Mouse (Mus musculus) left cerebral cortex, adult 8-10 months (tissue): Measurements from ENCODE around the gene Pecam1. TPM values are rescaled to one million over a fixed set of nuclear protein-coding genes. Genes with fewer than 3 reads are reported as not detected.

Experiments used
- DNase-seq, 2 experiments: peaks; one replicate each; pipeline ENCODE4 v3.0.0; 2022; ENCODE audit warnings: low spot score in 2 of 2
- total RNA-seq, 4 experiments: library from RNA; stranded (reverse); gene quantifications; 2 replicates each; pipeline ENCODE4 v1.2.4; 2022

Gene Pecam1
- total RNA-seq, 4 experiments from 2014 or later, result 17.3 to 20.2 (median 17.7) TPM

DNA sequence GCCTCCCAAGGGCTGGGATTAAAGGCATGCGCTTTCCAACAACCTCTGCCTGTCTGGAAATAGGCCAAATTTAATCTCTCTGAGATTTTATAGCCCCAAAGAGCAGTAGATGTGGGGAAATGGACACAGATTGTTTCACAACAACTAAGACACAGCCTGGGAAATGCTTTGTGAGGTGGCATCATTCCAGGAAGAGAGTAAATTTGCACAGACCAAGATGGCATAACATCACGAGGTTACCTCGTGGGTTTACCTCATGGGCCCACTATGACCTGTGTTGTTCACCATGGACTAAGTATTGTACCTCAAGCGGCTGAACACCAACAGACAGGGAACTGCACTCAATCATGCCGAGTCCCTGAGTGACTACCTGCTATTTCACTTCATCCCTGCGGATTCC, 52.1 kb downstream of the Pecam1 start:
- no peak for DNase-seq

DNA sequence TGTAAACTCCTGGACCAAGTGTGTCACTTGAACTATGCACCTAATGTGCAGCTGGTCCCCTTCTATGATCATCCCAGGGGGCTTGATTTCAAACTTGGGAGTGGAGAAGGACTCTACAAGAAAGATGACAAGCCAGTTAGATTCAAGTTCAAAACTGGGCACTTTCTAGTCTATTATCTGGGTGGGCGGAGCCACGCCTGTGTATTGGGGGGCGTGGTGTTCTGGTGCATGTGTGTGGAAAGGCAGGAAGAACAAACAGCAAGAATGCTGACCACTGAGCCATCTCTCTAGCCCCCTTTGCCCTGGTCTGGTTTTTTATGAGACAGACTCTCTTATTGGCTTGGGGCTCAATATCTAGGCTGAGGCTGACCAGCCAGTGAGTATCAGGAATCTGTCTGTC, 54.5 kb downstream of the Pecam1 start:
- DNase-seq, result no peak

DNA sequence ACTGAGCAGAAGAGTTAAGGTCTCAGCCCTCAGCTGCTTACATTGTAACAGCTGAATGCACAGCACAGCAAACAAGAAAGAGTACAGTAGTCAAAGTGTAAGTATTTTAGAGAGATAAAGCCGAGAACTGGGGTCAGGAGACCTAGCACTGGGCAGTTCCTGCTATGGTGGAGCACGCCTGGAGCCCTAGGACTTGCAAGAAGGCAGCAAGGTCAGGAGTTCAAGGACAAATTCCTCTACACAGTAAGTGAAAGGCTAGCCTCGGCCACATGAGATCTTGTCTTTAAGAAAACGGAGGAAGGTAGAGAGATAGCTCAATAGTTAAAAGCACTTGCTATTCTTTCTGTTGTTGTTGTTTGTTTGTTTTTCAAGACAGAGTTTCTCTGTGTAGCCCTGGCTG, 57.5 kb downstream of the Pecam1 start:
- no peak for DNase-seq

DNA sequence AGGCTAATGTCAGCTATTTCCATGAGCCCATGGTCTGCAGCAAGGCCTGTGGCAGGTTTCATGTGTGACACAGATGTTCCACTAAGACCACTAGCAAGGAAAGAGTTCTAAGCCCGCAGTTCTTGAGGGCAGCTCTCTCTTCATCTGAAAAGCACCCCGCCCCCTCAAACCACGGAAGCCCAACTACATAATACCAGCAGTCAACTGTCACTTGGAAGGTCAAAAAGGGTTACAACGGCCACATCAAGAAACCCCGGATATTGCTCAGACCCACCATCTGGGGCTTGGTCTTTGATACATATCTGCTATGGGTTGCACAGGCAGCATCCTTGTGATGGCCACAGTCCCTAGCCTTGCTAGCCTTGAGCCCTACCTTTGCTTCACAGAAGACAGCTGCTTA, 62.1 kb downstream of the Pecam1 start:
- DNase-seq, result no peak

DNA sequence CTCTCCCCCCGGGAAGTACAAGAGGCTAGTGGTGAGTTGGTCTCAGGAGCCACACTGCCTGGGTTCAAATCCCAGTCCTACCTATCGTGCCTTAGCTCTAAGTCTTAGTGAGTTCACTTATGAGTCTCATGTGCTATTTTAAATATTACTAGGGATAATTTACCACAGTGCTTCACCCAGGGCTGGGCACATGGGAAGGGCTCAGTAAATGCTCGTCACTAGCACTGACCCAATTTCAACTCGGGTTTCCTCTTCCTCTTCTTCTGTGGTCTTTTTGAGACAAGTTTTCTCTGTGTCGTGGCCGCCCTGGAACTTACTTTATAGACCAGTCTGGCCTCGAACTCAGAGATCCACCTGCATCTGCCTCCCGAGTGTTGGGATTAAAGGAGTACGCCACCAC, 63.1 kb downstream of the Pecam1 start:
- no peak for DNase-seq

DNA sequence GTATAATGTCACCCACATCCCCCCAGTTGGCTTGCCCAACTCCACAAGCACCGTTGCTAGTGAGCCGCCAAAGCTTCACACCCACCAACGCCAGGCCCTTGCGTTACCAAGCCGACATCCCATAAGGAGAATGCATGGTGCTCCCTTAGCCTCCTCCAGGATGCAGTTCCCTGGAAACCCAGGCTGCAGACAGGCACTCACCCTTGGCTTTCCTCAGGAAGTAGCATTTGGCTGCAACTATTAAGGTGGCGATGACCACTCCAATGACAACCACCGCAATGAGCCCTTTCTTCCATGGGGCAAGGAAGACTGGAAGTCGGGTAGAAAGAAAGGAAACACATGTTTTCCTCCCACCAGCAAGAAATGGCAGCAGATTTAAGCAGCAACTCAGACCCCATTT, 66.4 kb downstream of the Pecam1 start:
- no peak for DNase-seq

DNA sequence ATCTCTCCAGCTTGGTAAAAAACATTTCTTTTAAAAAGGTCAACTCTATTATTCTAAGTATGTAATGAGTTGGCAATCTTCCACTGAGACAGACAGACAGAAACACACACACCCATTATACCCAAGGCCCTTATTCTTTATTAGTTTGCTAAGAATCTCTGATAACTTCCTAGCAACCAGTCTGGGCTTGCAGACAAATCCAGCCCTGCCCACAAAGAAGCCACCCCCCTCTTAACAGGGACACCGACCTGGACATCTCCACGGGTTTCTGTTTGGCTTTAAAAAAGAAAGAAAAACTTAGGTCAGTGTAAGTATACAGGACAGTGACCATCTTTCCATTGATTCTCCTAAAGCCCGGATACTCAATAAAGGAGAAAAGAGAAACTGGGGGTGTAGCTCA, 67.1 kb downstream of the Pecam1 start:
- DNase-seq, result no peak

DNA sequence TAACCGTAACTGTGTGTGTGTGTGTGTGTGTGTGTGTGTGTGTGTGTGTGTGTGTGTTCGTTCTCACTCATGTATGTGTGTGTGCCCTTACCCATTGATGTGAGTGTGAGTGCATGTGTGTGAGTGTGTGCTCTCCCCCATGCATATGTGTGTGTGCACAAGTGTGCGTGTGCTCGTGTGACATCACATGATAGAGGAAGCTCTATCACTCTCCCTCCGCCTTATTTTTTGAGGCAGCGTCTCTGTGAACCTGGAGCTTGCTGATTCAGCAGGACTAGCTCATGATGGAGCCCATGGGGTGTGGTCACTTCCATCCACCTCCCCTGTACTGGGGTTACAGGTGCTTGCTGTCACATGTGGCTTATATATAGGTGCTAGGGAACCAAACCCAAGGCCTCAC, 69.3 kb downstream of the Pecam1 start:
- DNase-seq, result no peak

DNA sequence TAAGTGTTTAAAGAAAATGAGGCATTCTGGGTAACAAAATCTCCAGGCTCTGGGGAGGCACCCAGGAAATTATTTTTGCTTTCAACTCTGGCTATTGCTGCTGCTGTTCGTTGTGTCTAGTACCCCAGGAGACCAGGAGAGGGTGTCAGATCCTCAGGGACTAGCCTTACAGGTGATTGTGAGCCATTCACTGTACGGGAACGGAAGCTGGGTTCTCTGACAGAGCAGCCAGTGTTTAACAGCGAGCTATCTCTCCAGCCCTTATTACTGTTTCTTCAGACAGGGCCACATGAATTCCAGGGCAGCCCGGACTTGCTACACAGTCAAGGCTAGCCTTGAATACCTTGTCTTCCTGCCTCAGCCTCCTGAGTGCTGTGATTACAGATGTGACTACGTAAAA, 70.6 kb downstream of the Pecam1 start:
- no peak for DNase-seq

DNA sequence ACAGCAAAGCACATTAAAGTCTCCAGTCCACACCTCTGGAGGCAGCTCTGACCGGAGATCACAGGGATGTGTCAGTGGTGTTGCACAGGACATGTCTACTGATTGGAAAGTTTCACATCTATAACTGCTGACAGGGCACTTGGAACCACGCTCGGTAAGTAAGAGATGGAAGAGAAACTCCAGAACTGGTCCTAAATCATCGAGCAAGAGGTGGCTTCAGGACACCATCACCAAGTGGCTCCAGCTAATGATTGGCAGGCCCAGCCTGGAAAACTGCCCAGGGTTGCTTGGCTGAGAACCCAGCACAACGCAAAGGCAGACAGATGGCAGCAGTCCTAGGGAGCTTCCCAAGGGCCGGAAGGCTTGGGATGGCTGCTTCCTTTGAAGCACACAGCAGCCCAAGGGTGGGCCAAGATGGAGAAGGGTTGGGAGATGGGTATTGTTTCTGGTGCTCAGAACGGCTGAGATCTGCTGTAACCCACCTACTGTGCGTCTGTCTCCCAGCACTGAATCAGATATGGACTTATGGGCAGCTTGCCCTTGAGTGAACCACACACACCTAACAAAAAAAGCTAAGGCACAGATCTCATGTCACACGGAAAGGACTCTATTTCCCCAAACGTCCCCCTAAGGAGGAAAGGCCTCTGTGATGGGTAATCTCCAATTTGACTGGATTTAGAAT, 72.4 kb downstream of the Pecam1 start:
- peak; percentile 48 to 58 for DNase-seq

DNA sequence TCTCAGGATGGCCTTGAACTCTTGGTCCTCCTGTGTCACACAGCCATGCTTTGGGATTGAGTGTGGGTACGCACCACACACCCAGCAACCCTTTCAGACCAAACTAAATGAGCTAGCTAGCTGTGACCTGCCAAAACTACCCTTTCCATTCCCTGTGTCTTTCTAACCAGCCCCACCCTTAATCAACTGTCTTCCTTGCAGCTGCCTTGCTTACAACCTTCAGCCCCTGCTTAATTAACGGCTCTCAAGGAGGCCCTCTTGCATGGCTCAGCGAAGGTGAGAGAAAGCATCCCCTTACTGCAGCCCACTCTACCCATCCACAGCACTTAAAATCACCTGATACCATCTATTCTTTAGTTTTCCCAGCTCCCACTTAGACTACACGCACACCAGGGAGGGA, 73.1 kb downstream of the Pecam1 start:
- DNase-seq, result no peak

DNA sequence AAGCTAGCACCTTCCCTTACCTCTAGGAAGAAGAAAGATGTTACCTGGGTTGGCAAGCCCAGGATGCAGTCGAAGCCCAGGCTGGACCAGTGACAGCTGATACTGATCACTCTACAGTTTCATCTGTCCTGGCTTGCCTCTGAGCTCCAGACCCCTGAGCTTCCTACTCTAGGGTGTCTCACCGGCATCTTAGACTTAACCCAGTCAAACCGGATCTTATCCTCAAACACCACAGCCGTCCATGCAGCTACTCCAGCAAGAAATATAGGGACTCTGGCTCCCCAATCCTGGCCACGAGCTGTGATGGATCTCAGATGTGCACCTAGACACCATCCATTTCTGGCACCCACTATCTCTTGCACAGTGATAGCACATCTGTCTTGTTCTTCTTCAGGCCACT, 74.6 kb downstream of the Pecam1 start:
- no peak for DNase-seq

DNA sequence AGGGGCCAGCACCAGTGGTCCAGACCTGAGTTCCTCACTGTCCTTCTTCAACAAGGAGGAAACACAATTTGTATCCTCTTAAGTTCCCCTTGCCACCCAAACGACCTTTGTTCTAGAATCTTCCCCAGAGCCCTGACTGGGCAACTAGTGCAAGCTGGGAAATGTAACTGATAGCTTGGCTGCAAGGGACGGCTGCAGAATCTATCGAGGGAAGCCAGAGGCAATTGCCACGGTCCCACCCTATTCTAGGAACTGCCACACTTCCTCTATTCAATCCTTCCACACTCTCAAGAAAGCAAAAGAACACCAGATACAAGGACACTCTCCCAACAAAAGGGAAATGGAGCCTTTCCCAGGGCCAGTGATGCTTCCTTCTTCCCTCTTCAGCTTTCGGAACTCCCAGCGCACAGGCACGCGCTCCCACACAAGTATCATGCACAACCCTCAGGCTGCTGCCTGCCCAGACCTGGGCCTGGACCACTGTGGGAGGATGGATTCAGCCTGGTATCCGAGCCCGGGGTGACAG, 75.2 kb downstream of the Pecam1 start:
- no peak for DNase-seq

DNA sequence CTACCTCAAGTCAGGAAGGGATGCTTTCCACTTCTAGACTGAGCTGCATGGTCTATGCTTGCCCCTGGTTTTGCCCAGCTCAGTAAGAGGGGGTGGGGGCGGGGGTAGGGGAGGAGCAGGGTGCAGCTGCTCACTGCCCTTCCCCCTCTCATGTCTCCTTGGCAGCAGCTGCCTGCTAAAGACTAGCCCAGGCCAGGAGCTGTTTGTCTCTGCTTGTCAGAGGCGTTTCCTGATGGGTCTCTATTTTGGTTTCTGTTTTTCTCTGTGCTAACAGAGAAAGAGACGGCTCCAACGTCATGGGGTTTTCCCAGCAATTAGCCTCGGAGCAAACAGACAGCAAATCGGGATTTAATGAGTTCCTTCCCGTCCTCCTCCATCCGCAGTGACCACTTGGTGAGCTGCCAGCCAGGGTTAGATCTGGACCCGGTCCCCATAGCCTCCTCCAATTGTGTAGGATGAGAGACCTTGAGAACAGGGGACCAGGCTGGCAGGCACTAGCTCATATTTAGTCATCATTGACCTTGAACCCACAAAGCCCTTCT, 75.7 kb downstream of the Pecam1 start:
- peak in 1 of 2 experiments; percentile 52 for DNase-seq

DNA sequence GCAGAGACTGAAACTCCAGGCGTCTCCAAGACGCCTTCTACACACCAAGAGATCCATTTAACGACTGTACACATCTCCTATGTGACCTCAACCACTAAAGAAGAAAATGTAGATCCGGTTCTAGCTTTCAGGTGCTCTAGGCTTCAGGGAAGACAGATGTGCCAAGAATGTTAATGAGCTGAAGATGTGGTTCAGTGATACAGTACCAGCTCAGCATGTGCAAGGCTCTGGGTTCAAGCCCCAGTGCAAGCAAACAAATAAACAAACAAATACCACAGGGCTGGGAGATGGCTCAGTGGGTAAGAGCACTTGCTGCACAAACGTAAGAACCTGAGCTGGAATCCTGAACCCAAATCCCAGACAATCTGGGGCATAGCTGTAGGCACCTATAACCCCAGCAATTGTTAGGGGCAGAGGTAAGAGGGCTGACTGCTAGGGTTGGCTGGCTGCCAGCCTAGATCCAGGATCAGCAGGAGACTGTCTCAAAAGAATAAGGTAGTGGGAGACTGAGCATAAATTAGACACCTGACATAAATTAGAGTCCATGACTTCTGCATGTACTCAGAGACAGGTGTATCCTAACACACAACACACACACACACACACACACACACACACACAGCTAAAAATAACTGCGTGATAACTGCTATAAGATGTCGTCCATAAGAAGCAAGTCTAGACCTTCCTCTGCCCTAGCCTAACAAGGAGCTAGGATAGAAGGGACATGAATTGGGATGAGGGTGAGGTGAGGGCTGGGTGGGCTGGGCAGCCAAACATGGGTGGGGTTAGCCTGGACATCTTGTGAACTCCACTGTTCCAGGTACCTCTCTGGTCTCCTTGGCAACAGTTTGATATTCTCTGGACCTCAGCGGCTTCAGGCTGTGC, 76.5 kb downstream of the Pecam1 start:
- DNase-seq, result no peak

DNA sequence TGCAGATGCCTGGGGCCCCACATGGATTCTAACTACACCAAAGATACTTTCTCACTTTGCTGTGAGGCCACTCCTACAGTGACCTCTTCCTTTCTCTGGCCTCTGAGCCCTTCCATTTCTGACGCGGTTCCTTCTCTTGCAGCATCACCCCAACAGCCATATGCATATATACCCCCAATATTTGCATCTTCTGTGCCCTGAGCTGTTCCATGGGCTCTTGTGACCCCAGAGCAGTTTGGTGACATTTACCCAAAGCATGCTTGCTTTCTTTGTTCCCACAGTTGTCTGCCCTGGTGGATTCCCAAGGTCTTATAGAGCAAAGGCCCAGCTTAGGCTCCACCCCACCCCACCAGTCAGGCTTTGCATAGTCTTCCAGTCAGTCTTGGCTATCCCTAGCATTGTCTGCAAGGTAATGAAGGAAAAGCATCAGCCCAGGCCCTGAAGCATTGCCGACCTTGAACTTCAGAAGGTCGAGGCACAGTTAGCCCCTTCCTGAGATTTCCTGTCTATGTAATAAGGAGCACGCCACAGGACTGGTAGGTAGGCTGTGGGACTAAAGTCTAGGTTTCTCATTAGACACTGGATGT, 77.4 kb downstream of the Pecam1 start:
- DNase-seq, result no peak

DNA sequence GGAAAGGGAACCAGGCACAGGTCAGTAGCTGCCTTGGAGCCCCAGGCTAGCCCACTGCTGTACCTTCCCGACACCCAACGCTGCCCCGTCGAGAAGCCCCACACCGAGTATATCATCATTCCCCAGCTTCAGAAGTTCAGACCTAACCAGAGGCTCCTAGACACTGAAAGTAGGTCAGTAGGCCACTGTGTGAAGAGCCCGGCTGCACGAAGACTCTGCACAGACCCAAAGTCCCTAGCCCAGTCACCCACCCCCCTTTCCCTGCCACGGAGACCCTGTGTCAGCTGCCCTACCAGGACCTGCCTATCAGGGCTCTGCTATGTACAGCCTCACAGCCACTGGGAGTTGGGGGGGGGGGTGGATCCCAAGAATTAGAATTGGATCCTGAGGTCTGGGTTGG, 78.6 kb downstream of the Pecam1 start:
- no peak for DNase-seq

DNA sequence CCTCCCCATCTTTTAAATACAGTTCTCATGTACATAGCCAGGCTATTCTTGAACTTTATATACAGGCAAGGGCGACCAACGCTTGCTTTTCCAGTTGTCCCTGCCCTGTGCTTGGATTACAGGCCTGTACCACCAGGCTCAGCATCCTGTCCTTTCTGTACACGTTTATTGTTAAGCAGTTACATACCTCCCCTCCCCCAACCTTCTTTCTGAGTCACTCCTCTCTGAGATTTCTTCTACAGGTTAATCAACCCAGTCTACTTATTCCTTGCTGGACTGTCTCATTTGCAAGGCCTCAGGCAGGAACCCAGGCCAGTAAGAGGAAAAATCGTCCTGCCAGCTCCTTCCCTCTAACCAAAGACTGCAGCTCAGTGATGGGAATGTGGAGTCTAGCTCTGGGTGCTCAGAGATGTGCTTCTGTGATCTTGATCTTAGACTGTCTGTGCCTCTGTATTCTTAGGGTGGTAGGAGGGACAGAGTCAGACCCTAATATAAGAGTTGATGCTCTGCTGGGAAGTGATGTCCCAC, 79.4 kb downstream of the Pecam1 start:
- DNase-seq, result no peak

DNA sequence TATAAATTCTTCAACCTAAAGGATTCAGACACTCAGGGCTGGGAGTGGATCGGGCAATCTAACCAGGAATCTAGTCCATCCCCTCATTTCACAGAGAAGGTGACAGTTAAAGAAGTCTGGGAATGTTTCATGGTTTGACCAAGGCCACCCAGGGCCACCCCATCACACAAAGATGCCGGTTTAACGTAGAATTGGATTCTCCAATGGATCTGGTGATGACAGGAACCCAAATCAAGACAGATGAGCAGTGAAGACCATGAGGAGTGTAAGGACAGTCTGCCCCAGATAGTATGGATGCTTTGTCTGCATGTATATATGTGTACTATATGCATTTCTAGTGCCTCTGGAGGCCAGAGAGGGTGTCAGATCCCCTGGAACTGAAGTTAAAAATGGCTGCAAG, 80.2 kb downstream of the Pecam1 start:
- DNase-seq, result no peak

DNA sequence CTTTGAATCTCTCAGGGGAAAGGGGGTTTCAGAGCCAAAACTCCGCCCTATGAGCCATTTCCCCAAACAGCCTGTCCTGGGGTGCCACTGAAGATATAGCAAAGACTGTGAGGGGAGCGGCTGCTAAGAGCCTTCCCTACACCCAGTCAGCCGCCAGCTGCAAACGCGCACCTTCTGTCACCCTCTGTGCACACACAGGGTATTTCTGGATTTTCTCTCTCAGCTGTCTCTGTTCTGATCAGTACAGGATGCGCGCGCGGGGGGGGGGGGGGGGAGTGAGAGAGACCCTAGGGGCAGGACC, 80.6 kb downstream of the Pecam1 start:
- DNase-seq, result no peak

DNA sequence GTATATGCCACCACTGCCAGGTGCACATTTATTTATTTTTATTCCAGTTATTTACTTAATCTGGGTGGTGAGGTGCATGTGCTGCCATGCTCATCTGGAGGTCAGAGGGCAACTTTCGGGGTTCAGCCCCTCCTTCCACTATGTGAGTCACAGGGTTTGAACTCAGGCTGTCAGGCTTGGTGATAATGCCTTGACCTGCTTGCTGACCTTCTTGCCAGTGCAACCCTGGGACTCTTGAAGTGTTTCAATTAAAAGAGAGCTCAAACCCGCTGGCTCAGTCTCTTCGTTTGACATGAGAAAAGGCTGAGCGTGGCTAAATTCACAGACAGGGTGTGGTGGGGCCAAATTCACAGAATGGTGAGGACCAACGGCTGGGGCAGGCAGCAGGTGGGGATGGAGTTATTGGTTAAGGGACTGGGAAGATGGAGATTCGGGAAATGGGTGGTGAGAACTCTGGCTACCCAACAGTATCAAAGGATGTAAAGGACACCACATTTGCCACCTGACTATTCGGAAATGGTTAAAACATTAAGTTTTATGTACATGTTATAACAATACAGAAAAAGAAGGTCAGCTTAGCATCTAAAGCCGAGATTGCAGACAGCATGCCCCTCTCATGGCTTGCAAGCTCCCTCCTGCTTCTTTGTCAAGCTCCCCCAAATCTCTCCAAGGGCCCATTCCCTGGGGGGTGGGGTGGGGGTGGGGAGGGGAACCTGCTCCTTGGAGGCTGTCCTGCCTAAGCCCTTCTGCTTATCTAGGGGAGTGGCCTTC, 81.1 kb downstream of the Pecam1 start:
- no peak for DNase-seq
